Mouse (Mus musculus) liver, embryonic 12.5 days (tissue): Measurements from ENCODE around the gene Fam131c. TPM values are rescaled to one million over a fixed set of nuclear protein-coding genes. Genes with fewer than 3 reads are reported as not detected.

ENCODE experiments used
- ATAC-seq: fragments of 200-750 bp; cut with Nextera tagmentation; 2 replicates; pipeline ENCODE4 v1.8.0; 2017; ENCODE audit warnings: moderate number of reproducible peaks, mild to moderate bottlenecking, moderate library complexity
- H3K27ac ChIP-seq: fragments of 300-500 bp; sonication (generic); 2 replicates; pipeline ENCODE4 v1.5.1; 2016; ENCODE audit warnings: mild to moderate bottlenecking
- H3K27me3 ChIP-seq: fragments of 300-500 bp; sonication (generic); replicated peaks from 2 replicates; pipeline ENCODE4 v1.6.1; 2016; ENCODE audit warnings: mild to moderate bottlenecking, moderate library complexity
- H3K36me3 ChIP-seq: fragments of 300-500 bp; sonication (generic); 2 replicates; pipeline ENCODE4 v1.6.1; 2016; ENCODE audit warnings: mild to moderate bottlenecking, moderate library complexity
- H3K4me1 ChIP-seq: fragments of 300-500 bp; sonication (generic); 2 replicates; pipeline ENCODE4 v1.6.1; 2016
- H3K4me2 ChIP-seq: fragments of 300-500 bp; sonication (generic); 2 replicates; pipeline ENCODE4 v1.6.1; 2016; ENCODE audit warnings: mild to moderate bottlenecking, moderate library complexity
- H3K4me3 ChIP-seq: fragments of 300-500 bp; sonication (generic); 2 replicates; pipeline ENCODE4 v1.5.1; 2016; ENCODE audit warnings: mild to moderate bottlenecking, moderate library complexity
- H3K9ac ChIP-seq: fragments of 300-500 bp; sonication (generic); 2 replicates; pipeline ENCODE4 v1.6.1; 2016; ENCODE audit warnings: mild to moderate bottlenecking, moderate library complexity
- H3K9me3 ChIP-seq: fragments of 300-500 bp; sonication (generic); replicated peaks from 2 replicates; pipeline ENCODE4 v1.6.1; 2016; ENCODE audit warnings: mild to moderate bottlenecking, moderate library complexity
- WGBS: fragments of 180-500 bp; shearing (Covaris S2); methylation state at CpG from one replicate; pipeline ENCODE4 v1.1.7; 2016; ENCODE audit not compliant: insufficient replicate concordance; 5-methylcytosine and 5-hydroxymethylcytosine counted together
- polyA plus RNA-seq: library from polyadenylated mRNA; unstranded; fragments of >200 nt; fragmentation: Nextera tagmentation; extraction: Ambion mirVana; gene quantifications from 2 replicates; pipeline ENCODE4 v1.2.1, GENCODE M21; 2016

Fam131c gene
- polyA plus RNA-seq, 1 experiment from 2014 or later = 0.13 TPM

DNA sequence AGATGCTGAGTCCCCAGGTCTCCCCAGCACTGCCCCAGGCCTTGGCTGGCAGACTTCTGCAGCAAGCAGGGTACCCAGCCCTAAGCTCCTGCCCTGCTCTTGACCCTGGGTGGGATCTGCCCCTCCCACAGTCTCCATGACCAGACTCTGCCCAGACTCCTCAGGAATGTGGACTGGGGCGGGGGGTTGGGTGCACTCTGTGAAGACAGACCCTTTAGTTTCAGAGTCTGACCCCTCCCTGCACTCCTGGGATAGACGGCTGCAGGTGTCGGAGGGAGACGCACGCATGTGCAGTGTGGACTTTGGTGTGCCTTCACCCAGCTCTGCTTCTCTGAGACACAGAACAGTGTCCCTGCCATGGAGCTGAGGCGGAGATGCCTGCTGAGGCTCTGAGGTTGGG lies 30.0 kb upstream of the Fam131c start:
- 50% methylated on average over 6 of the region's 6 CpGs for WGBS
- H3K4me3 ChIP-seq = no peak overlapping the region
- ATAC-seq = no peak
- no peaks in the 10 kb centered on the region for H3K36me3 ChIP-seq
- H3K9me3 ChIP-seq = no peaks in the 10 kb centered on the region
- H3K9ac ChIP-seq = no peak overlapping the region
- H3K4me1 ChIP-seq = peaks cover 8% of the 10 kb centered on the region; the same call in 1 of the 2 replicates
- H3K4me2 ChIP-seq = no peak overlapping the region
- H3K27ac ChIP-seq = no peak overlapping the region
- H3K27me3 ChIP-seq = peaks cover 55% of the 10 kb centered on the region

DNA sequence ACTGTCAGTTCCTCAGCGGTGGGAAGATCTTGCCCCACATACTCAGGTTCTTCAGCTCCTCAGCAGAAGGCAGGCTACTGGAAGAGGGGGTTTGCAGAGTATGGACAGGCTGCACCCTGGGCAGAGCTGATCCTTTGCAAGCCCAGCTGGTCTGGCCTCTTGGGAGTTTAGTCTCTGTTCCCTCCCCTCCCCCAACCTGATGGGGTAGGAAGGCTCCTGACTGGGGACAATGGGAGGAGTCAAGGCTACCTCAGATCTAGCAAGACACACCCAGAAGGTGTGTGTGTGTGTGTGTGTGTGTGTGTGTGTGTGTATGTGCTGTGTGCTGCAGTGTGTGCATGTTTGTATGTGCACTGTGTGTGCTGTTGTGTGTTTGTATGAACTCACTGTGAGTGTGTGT lies 29.2 kb upstream of the Fam131c start:
- H3K9me3 ChIP-seq = no peaks in the 10 kb centered on the region
- H3K27me3 ChIP-seq = peaks cover 52% of the 10 kb centered on the region
- no peak overlapping the region for H3K4me3 ChIP-seq
- peaks cover 8% of the 10 kb centered on the region; the same call in 1 of the 2 replicates for H3K4me1 ChIP-seq
- H3K27ac ChIP-seq = no peak overlapping the region
- H3K4me2 ChIP-seq = no peak overlapping the region
- no peaks in the 10 kb centered on the region for H3K36me3 ChIP-seq
- no peak overlapping the region for H3K9ac ChIP-seq
- 0% methylated on average over 1 of the region's 1 CpGs for WGBS
- no peak for ATAC-seq

GRCm38 (mm10) chr4:141341477-141341876 lies 26.5 kb upstream of the Fam131c start:
- H3K27me3 ChIP-seq = peaks cover 44% of the 10 kb centered on the region
- no peak overlapping the region for H3K4me2 ChIP-seq
- no peaks in the 10 kb centered on the region for H3K36me3 ChIP-seq
- H3K27ac ChIP-seq = no peak overlapping the region
- H3K4me3 ChIP-seq = no peak overlapping the region
- no peak for ATAC-seq
- WGBS = 46% methylated on average over 7 of the region's 7 CpGs
- peaks cover 8% of the 10 kb centered on the region; the same call in 1 of the 2 replicates for H3K4me1 ChIP-seq
- no peaks in the 10 kb centered on the region for H3K9me3 ChIP-seq
- H3K9ac ChIP-seq = no peak overlapping the region

- ATAC-seq = no peak
- Histone ChIP-seq H3K9ac (no peak overlapping the region), H3K4me2 (no peak overlapping the region), H3K4me1 (peaks cover 13% of the 10 kb centered on the region), H3K27me3 (peaks cover 37% of the 10 kb centered on the region), H3K4me3 (no peak overlapping the region), H3K36me3 (no peaks in the 10 kb centered on the region), H3K27ac (no peak overlapping the region), H3K9me3 (no peaks in the 10 kb centered on the region)
- 61% methylated on average over 7 of the region's 7 CpGs for WGBS
Measured at GRCm38 (mm10) chr4:141343515-141343914, 24.5 kb upstream of the Fam131c start.

DNA sequence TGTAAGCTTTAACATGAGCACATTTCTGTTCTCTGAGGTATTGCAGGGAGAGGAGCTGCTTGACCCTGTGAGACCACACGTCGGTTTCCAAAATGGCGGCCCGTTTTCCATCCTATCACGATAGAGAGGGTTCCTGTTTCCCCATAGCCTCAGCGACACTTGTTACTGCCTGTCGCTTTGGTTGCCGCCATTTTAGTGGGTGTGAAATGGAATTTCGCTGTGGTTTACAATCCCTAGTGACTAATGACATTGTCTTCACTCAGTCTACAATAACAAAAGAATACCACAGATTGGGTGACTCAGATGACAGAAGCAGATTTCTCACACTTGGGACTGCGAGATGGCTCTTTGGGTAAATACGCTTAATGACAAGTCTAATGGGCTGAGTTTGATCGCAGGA lies 22.8 kb upstream of the Fam131c start:
- no peak for ATAC-seq
- H3K36me3 ChIP-seq = no peaks in the 10 kb centered on the region
- H3K27ac ChIP-seq = no peak overlapping the region
- no peak overlapping the region for H3K4me2 ChIP-seq
- peaks cover 10% of the 10 kb centered on the region for H3K4me1 ChIP-seq
- peaks cover 24% of the 10 kb centered on the region for H3K27me3 ChIP-seq
- no peak overlapping the region for H3K4me3 ChIP-seq
- no peak overlapping the region for H3K9ac ChIP-seq
- WGBS = 73% methylated on average over 12 of the region's 12 CpGs
- H3K9me3 ChIP-seq = no peaks in the 10 kb centered on the region

- peak; percentile 45; the same call in 1 of the 2 replicates for ATAC-seq
- Histone ChIP-seq H3K4me3 (no peak overlapping the region), H3K27me3 (peaks cover 9% of the 10 kb centered on the region; the same call in 1 of the 2 replicates), H3K4me1 (peaks cover 10% of the 10 kb centered on the region), H3K9me3 (no peaks in the 10 kb centered on the region), H3K4me2 (no peak overlapping the region), H3K36me3 (no peaks in the 10 kb centered on the region), H3K27ac (no peak overlapping the region), H3K9ac (no peak overlapping the region)
- WGBS = 25% methylated on average over 8 of the region's 8 CpGs
Measured at GRCm38 (mm10) chr4:141347365-141347797, 20.6 kb upstream of the Fam131c start.

DNA sequence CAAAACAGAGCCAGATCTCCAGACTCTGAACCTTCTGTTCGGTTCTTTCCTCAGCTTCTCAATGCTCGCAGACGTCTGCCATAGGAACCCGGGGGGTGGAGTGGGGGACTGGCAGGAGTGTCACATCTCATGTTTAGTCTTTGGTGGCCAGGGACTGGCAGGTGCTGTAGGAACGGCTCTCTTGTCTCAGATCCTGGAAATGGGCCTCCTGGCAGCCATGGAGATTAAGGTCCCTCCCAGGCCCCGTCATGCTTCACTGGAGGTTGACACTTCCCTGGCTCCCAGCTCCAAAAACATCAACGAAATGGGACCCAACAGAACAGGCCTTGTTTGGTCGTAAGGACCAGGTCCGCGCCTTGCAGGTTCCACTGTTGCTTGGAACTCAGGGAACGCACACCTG lies 19.4 kb upstream of the Fam131c start:
- Histone ChIP-seq H3K27ac (no peak overlapping the region), H3K27me3 (peaks cover 9% of the 10 kb centered on the region; the same call in 1 of the 2 replicates), H3K4me2 (no peak overlapping the region), H3K4me3 (no peak overlapping the region), H3K4me1 (peaks cover 10% of the 10 kb centered on the region), H3K9me3 (no peaks in the 10 kb centered on the region), H3K9ac (no peak overlapping the region), H3K36me3 (no peaks in the 10 kb centered on the region)
- no peak for ATAC-seq
- 66% methylated on average over 11 of the region's 11 CpGs for WGBS

DNA sequence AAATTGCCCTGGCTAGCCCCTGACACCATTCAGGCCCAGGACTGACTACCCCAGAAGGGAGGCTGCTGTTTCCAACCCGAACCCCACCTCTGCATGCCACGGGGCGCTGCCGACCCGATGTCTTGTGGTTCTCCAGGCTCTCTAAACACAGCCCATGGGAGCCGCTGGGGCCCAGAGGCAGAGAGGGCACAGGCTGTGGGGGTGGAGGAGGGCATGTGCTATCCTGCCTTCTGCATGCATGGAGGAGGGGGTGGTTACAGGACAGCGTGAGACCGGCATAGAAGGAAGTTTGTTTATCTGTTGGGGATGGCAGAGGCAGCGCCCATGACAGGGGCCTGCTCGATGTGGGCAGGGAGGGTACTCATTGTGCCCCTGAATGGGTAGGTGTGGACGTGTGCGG lies 18.0 kb upstream of the Fam131c start:
- H3K27ac ChIP-seq = no peak overlapping the region
- H3K4me3 ChIP-seq = no peak overlapping the region
- H3K27me3 ChIP-seq = peaks cover 9% of the 10 kb centered on the region; the same call in 1 of the 2 replicates
- H3K9ac ChIP-seq = no peak overlapping the region
- H3K4me1 ChIP-seq = peaks cover 10% of the 10 kb centered on the region
- H3K9me3 ChIP-seq = no peaks in the 10 kb centered on the region
- H3K36me3 ChIP-seq = no peaks in the 10 kb centered on the region
- no peak for ATAC-seq
- WGBS = 63% methylated on average over 12 of the region's 12 CpGs
- no peak overlapping the region for H3K4me2 ChIP-seq

DNA sequence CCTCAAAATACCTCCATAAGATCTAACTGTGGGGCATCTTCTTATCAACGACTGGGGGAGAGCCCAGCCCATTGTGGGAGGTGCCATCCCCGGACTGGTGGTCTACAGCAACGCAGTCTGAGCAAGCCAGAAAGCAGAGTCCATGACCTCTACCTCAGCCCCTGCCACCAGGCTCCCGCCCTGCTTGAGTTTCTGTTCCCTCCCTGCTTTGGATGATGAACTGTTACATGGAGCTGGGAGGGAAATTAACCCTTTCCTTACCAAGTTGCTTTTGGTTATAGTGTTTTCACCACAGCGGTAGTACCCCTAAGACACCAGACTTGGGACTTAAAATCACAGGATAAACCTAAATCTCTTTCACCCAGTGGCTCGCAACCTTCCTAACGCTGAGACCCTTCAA lies 16.0 kb upstream of the Fam131c start:
- Histone ChIP-seq H3K9me3 (no peaks in the 10 kb centered on the region), H3K4me2 (no peak overlapping the region), H3K36me3 (no peaks in the 10 kb centered on the region), H3K4me3 (no peak overlapping the region), H3K27ac (no peak overlapping the region), H3K27me3 (peaks cover 9% of the 10 kb centered on the region; the same call in 1 of the 2 replicates), H3K4me1 (peaks cover 10% of the 10 kb centered on the region), H3K9ac (no peak overlapping the region)
- WGBS = 43% methylated on average over 7 of the region's 7 CpGs
- ATAC-seq = no peak

- Histone ChIP-seq H3K4me3 (no peak overlapping the region), H3K9ac (no peak overlapping the region), H3K4me2 (no peak overlapping the region), H3K9me3 (no peaks in the 10 kb centered on the region), H3K27ac (no peak overlapping the region), H3K36me3 (no peaks in the 10 kb centered on the region), H3K27me3 (peaks cover 7% of the 10 kb centered on the region; the same call in 1 of the 2 replicates), H3K4me1 (peaks cover 2% of the 10 kb centered on the region; the same call in 1 of the 2 replicates)
- no peak for ATAC-seq
- 67% methylated on average over 5 of the region's 5 CpGs for WGBS
Measured at GRCm38 (mm10) chr4:141352986-141353385, 15.0 kb upstream of the Fam131c start.

GRCm38 (mm10) chr4:141353868-141354267 lies 14.2 kb upstream of the Fam131c start:
- no peak overlapping the region for H3K27ac ChIP-seq
- no peaks in the 10 kb centered on the region for H3K36me3 ChIP-seq
- H3K9ac ChIP-seq = no peak overlapping the region
- 0 out of 2 replicates have a peak, but pooled peaks cover 4% of the 10 kb centered on the region for H3K27me3 ChIP-seq
- no peaks in the 10 kb centered on the region for H3K9me3 ChIP-seq
- no peak overlapping the region for H3K4me2 ChIP-seq
- ATAC-seq = no peak
- no peak overlapping the region for H3K4me3 ChIP-seq
- WGBS = 59% methylated on average over 8 of the region's 8 CpGs
- no peaks in the 10 kb centered on the region for H3K4me1 ChIP-seq

DNA sequence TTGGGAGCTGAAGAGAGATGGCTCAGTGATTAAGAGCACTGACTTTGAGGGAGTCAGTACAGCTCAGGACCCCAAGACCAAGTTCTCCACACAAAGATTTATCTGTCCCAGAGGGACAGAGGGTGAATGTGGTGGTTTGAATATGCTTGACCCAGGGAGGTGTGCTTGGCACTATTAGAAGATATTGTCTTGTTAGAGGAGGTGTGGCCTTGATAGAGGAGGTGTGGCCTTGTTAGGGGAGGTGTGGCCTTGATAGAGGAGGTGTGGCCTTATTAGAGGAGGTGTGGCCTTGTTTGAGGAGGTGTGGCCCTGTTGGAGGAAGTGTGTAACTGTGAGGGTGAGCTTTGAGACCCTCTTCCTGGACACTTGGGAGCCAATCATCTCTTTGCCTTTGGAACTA lies 10.2 kb upstream of the Fam131c start:
- Histone ChIP-seq H3K4me3 (no peak overlapping the region), H3K4me2 (no peak overlapping the region), H3K36me3 (no peaks in the 10 kb centered on the region), H3K4me1 (0 out of 2 replicates have a peak, but pooled peaks cover 4% of the 10 kb centered on the region), H3K9me3 (no peaks in the 10 kb centered on the region), H3K27ac (no peak overlapping the region), H3K9ac (no peak overlapping the region), H3K27me3 (peaks cover 32% of the 10 kb centered on the region)
- no peak for ATAC-seq

DNA sequence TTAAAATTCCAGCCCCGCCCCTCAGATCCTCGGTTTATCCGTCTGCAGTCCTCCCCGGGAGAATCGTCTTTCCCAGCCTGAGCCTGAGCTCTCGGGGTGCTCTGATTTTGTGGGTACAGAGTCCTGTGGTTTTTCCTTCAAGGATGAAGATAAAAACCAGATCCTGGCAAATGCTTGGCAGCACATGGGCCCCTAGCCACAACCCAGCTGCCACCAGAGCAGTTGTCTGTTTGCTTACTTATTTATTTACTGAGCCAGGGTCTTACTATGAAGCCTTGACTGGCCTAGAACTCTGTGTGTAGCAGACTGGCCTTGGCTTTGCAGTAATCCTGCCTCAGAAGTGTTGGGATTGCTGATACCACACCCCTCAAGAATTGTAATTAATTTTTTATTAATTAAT lies 8.8 kb upstream of the Fam131c start:
- Histone ChIP-seq H3K27me3 (peaks cover 45% of the 10 kb centered on the region), H3K4me2 (no peak overlapping the region), H3K36me3 (no peaks in the 10 kb centered on the region), H3K27ac (no peak overlapping the region), H3K4me3 (no peak overlapping the region), H3K4me1 (0 out of 2 replicates have a peak, but pooled peaks cover 6% of the 10 kb centered on the region), H3K9ac (no peak overlapping the region), H3K9me3 (no peaks in the 10 kb centered on the region)
- WGBS = 76% methylated on average over 6 of the region's 6 CpGs
- ATAC-seq = no peak
